Mouse (Mus musculus) megakaryocyte, embryonic 14.5 days (primary cell): ENCODE results near the gene Lgr5. TPM values are rescaled to one million over a fixed set of nuclear protein-coding genes. Genes with fewer than 3 reads are reported as not detected.

Experiments used
- H3K27me3 ChIP-seq: replicated peaks from 2 replicates; pipeline ENCODE3; 2012; ENCODE audit warnings: inconsistent platforms
- H3K36me3 ChIP-seq: replicated peaks from 2 replicates; pipeline ENCODE3; 2012; ENCODE audit warnings: low read length, inconsistent platforms, mixed read lengths
- H3K4me1 ChIP-seq: 2 replicates; pipeline ENCODE4 v1.6.1; 2012; ENCODE audit warnings: inconsistent platforms
- H3K4me3 ChIP-seq: replicated peaks from 2 replicates; pipeline ENCODE3; 2012; ENCODE audit warnings: moderate library complexity, mild to moderate bottlenecking, inconsistent platforms
- H3K9me3 ChIP-seq: 2 replicates; pipeline ENCODE4 v1.6.1; 2012; ENCODE audit warnings: inconsistent platforms
- FLI1 ChIP-seq: IDR thresholded peaks from 2 replicates; pipeline ENCODE4 v1.6.1; 2012; ENCODE audit warnings: low read length, inconsistent platforms, mixed read lengths
- GATA1 ChIP-seq: IDR thresholded peaks from 3 replicates; pipeline ENCODE4 v1.6.1; 2012; ENCODE audit warnings: mixed read lengths, low read length, inconsistent platforms, borderline replicate concordance
- polyA plus RNA-seq: library from polyadenylated mRNA; stranded (reverse); fragments of >175 nt; gene quantifications from 2 replicates; pipeline ENCODE4 v1.2.3, GENCODE M21; 2012; ENCODE audit warnings: low replicate concordance; ENCODE audit not compliant: insufficient read depth

Gene Lgr5
- polyA plus RNA-seq, 1 experiment: not detected

GRCm38 (mm10) chr10:115593221-115593620, 5.6 kb upstream of the Lgr5 start:
- no peak for TF ChIP-seq GATA1
- TF ChIP-seq FLI1: no peak
- H3K27me3 ChIP-seq: peaks cover 12% of the 10 kb centered on the region
- H3K4me3 ChIP-seq: no peak overlapping the region
- H3K4me1 ChIP-seq: no peaks in the 10 kb centered on the region
- H3K36me3 ChIP-seq: no peaks in the 10 kb centered on the region
- peaks cover 4% of the 10 kb centered on the region; the same call in 1 of the 2 replicates for H3K9me3 ChIP-seq

GRCm38 (mm10) chr10:115587979-115588378, 399 bp upstream of the Lgr5 start:
- TF ChIP-seq GATA1: no peak
- no peak for TF ChIP-seq FLI1
- H3K27me3 ChIP-seq: peaks cover 58% of the 10 kb centered on the region
- H3K36me3 ChIP-seq: no peaks in the 10 kb centered on the region
- H3K4me1 ChIP-seq: peaks cover 21% of the 10 kb centered on the region
- H3K9me3 ChIP-seq: no peaks in the 10 kb centered on the region
- no peak overlapping the region for H3K4me3 ChIP-seq

- no peak for TF ChIP-seq FLI1
- no peak for TF ChIP-seq GATA1
- Histone ChIP-seq H3K4me1 (peaks cover 21% of the 10 kb centered on the region), H3K4me3 (peak overlapping the region; percentile 71), H3K36me3 (no peaks in the 10 kb centered on the region), H3K9me3 (no peaks in the 10 kb centered on the region), H3K27me3 (peaks cover 58% of the 10 kb centered on the region)
Observed at GRCm38 (mm10) chr10:115586246-115587231, 1.0 kb downstream of the Lgr5 start.

GRCm38 (mm10) chr10:115585491-115586245, 1.9 kb downstream of the Lgr5 start:
- Histone ChIP-seq H3K4me3 (no peak overlapping the region), H3K9me3 (no peaks in the 10 kb centered on the region), H3K36me3 (no peaks in the 10 kb centered on the region), H3K27me3 (peaks cover 58% of the 10 kb centered on the region), H3K4me1 (peaks cover 21% of the 10 kb centered on the region)
- TF ChIP-seq GATA1 (no peak), FLI1 (no peak)

GRCm38 (mm10) chr10:115584656-115585055, 2.9 kb downstream of the Lgr5 start:
- Histone ChIP-seq H3K9me3 (no peaks in the 10 kb centered on the region), H3K27me3 (peaks cover 58% of the 10 kb centered on the region), H3K36me3 (no peaks in the 10 kb centered on the region), H3K4me3 (no peak overlapping the region), H3K4me1 (peaks cover 21% of the 10 kb centered on the region)
- TF ChIP-seq GATA1 (no peak), FLI1 (no peak)

GRCm38 (mm10) chr10:115583071-115583470, 4.5 kb downstream of the Lgr5 start:
- H3K4me3 ChIP-seq: no peak overlapping the region
- H3K4me1 ChIP-seq: peaks cover 21% of the 10 kb centered on the region
- TF ChIP-seq FLI1 (no peak), GATA1 (no peak)
- peaks cover 44% of the 10 kb centered on the region for H3K27me3 ChIP-seq
- H3K9me3 ChIP-seq: no peaks in the 10 kb centered on the region
- no peaks in the 10 kb centered on the region for H3K36me3 ChIP-seq

- Histone ChIP-seq H3K36me3 (no peaks in the 10 kb centered on the region), H3K9me3 (no peaks in the 10 kb centered on the region)
Observed at GRCm38 (mm10) chr10:115581971-115582370, 5.6 kb downstream of the Lgr5 start.

GRCm38 (mm10) chr10:115579494-115579893, 8.1 kb downstream of the Lgr5 start:
- no peaks in the 10 kb centered on the region for H3K4me1 ChIP-seq
- H3K9me3 ChIP-seq: peaks cover 9% of the 10 kb centered on the region; the same call in 1 of the 2 replicates
- no peaks in the 10 kb centered on the region for H3K36me3 ChIP-seq
- no peak for TF ChIP-seq GATA1
- TF ChIP-seq FLI1: no peak
- no peak overlapping the region for H3K4me3 ChIP-seq
- H3K27me3 ChIP-seq: peaks cover 9% of the 10 kb centered on the region

More at GRCm38 (mm10) chr10:115581971-115582370, 5.6 kb downstream of the Lgr5 start:
- TF ChIP-seq GATA1 (no peak), FLI1 (no peak)
- Histone ChIP-seq H3K27me3 (peaks cover 33% of the 10 kb centered on the region), H3K4me3 (no peak overlapping the region), H3K4me1 (peaks cover 13% of the 10 kb centered on the region)

GRCm38 (mm10) chr10:115579076-115579475, 8.5 kb downstream of the Lgr5 start:
- TF ChIP-seq GATA1 (no peak), FLI1 (no peak)
- Histone ChIP-seq H3K9me3 (peaks cover 9% of the 10 kb centered on the region; the same call in 1 of the 2 replicates), H3K4me1 (no peaks in the 10 kb centered on the region), H3K36me3 (no peaks in the 10 kb centered on the region), H3K27me3 (peaks cover 5% of the 10 kb centered on the region), H3K4me3 (no peak overlapping the region)

GRCm38 (mm10) chr10:115571734-115572440, 15.7 kb downstream of the Lgr5 start:
- no peaks in the 10 kb centered on the region for H3K36me3 ChIP-seq
- TF ChIP-seq FLI1 (no peak), GATA1 (no peak)
- H3K27me3 ChIP-seq: no peaks in the 10 kb centered on the region
- no peak overlapping the region for H3K4me3 ChIP-seq
- H3K9me3 ChIP-seq: peaks cover 25% of the 10 kb centered on the region
- H3K4me1 ChIP-seq: no peaks in the 10 kb centered on the region
